Mouse (Mus musculus) embryo, embryonic 10 days (tissue): ENCODE measurements around the gene Tgfb1i1.

Experiments
- DNase-seq: peaks from one replicate; pipeline ENCODE4 v3.0.0-alpha.2; 2015; ENCODE audit warnings: low spot score

Gene Tgfb1i1

GRCm38 (mm10) chr7:128288923-128289544 lies 42.4 kb downstream of the Tgfb1i1 start:
- DNase-seq, result peak; percentile 71

GRCm38 (mm10) chr7:128294785-128295184 lies 48.2 kb downstream of the Tgfb1i1 start:
- no peak for DNase-seq

- DNase-seq, result no peak
Observed at GRCm38 (mm10) chr7:128296514-128296913, 49.9 kb downstream of the Tgfb1i1 start.

- no peak for DNase-seq
Observed at GRCm38 (mm10) chr7:128297291-128297616, 50.6 kb downstream of the Tgfb1i1 start.

- peak; percentile 89 for DNase-seq
Observed at GRCm38 (mm10) chr7:128297617-128298480, 51.2 kb downstream of the Tgfb1i1 start, which contains the start of gene BC017158. TSS of gene BC017158 (minus strand) at chr7:128298170.

GRCm38 (mm10) chr7:128298481-128299342 lies 52.1 kb downstream of the Tgfb1i1 start:
- DNase-seq, result no peak

- no peak for DNase-seq
Observed at GRCm38 (mm10) chr7:128300952-128301351, 54.3 kb downstream of the Tgfb1i1 start.

- DNase-seq, result no peak
Observed at GRCm38 (mm10) chr7:128302151-128302550, 55.5 kb downstream of the Tgfb1i1 start.

- no peak for DNase-seq
Observed at GRCm38 (mm10) chr7:128304198-128304597, 57.6 kb downstream of the Tgfb1i1 start.

- peak; percentile 77 for DNase-seq
Observed at GRCm38 (mm10) chr7:128304907-128305306, 58.3 kb downstream of the Tgfb1i1 start.
